Mouse (Mus musculus) midbrain, embryonic 15.5 days (tissue): ENCODE results near the gene Gsto1. TPM values are rescaled to one million over a fixed set of nuclear protein-coding genes. Genes with fewer than 3 reads are reported as not detected.

ENCODE experiments used
- polyA plus RNA-seq: library from polyadenylated mRNA; unstranded; fragments of >200 nt; fragmentation: Nextera tagmentation; extraction: Ambion mirVana; gene quantifications from 2 replicates; pipeline ENCODE4 v1.2.1, GENCODE M21; 2015

The Gsto1 gene
- polyA plus RNA-seq, 1 experiment from 2014 or later: 136 TPM

Other genes with a start within 250 kb of the Gsto1 start
- 0.24 and 0.40 TPM in 2 replicates for gene Col17a1, start 162.9 kb upstream of the Gsto1 start, polyA plus RNA-seq
- 141 and 142 TPM in 2 replicates for gene Sfr1, start 123.3 kb upstream of the Gsto1 start, polyA plus RNA-seq
- gene Gsto2, start 10.6 kb downstream of the Gsto1 start, polyA plus RNA-seq: 0.74 and 1.4 TPM in 2 replicates
- 1.5 and 1.8 TPM in 2 replicates for gene Cfap43, start 64.3 kb downstream of the Gsto1 start, polyA plus RNA-seq
- gene Itprip, start 64.3 kb downstream of the Gsto1 start, polyA plus RNA-seq: 5.1 and 5.7 TPM in 2 replicates
- 0.41 and 0.65 TPM in 2 replicates for gene Cfap58, start 82.7 kb downstream of the Gsto1 start, polyA plus RNA-seq